Mouse (Mus musculus) B cell, adult 67 days (primary cell): Measurements from ENCODE around the gene Nectin1. TPM values are rescaled to one million over a fixed set of nuclear protein-coding genes. Genes with fewer than 3 reads are reported as not detected.

ENCODE experiments used
- total RNA-seq, 2 experiments: library from RNA; stranded (reverse); gene quantifications; 4 replicates each; pipeline ENCODE4 v1.2.4; 2023

Gene Nectin1
- total RNA-seq: 1 to 10 TPM; 3.2 to 3.5 TPM

DNA sequence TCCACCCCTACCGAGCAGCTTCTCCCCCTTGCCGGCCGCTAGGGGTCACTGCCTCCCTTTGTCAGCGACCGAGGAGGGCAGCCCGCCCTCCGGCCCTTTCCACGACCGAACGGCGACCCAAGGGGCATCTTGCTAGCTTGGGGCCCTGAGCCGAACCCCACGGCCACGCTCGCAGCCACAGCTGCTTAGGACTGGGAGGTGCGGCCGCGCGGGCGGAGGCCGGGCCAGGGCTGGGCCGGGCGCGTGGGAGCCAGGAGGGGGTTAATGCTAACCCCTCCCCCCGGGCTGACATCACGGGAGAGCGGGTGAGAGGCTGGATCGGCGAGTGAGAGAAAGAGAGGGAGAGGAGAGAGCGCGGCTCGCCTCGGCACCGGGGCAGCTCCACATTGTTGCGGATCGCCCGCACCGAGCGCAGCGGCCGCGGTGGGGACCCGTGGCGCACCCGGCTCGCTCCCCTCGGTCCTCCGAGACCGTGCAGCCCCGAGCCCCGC is at the start of gene Nectin1:
Nectin1 (plus strand) TSS at position 338 of the 491 bp plus-strand sequence.

